In the genomic region with DNA sequence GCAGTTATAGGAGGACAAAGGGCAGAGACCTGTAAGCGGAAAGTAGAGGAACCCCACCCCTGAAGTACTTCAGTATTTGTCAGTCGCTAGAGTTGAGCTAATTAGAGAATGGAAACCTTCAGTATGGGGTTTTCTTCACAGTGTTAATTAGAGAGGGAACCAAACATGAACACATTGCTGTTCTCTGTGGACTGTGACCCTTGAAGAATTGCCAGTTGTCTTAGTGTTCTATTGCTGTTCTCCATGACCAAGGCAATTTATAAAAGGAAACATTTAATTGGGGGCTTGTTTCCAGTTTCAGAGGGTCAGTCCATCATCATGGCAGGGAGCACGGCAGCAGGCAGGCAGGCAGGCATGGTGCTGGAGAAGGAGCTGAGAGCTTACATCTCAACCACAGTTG, we compare ENCODE assay signal across 16 mouse cellular contexts.
"Had no signal": no experiment of that assay in that cellular context is flagged by ENCODE, and none has a peak within 500 bp of the region (broad histone marks: within the 10 kb centered on the region; RNA-seq: fewer than 3 reads in every experiment).

No protein-coding gene starts in this region.

- H3K4me3 ChIP-seq: neural tube, embryonic 13.5 days; neural tube, embryonic 15.5 days; stomach, embryonic 15.5 days had no signal

- H3K9me3 ChIP-seq: neural tube, embryonic 13.5 days; neural tube, embryonic 15.5 days; stomach, embryonic 15.5 days had no signal

- H3K36me3 ChIP-seq: neural tube, embryonic 13.5 days; neural tube, embryonic 15.5 days; stomach, embryonic 15.5 days had no signal

- H3K27me3 ChIP-seq: neural tube, embryonic 13.5 days; neural tube, embryonic 15.5 days; stomach, embryonic 15.5 days had no signal

- H3K9ac ChIP-seq: neural tube, embryonic 13.5 days; neural tube, embryonic 15.5 days; stomach, embryonic 15.5 days had no signal

- H3K4me2 ChIP-seq: neural tube, embryonic 13.5 days; neural tube, embryonic 15.5 days; stomach, embryonic 15.5 days had no signal

- H3K4me1 ChIP-seq: neural tube, embryonic 13.5 days; neural tube, embryonic 15.5 days; stomach, embryonic 15.5 days had no signal

- H3K27ac ChIP-seq: neural tube, embryonic 13.5 days; neural tube, embryonic 15.5 days; stomach, embryonic 15.5 days; stomach, postnatal 0 days had no signal

- DNase-seq: retina, postnatal 1 day; right cerebral cortex, adult 18-20 months; right cerebral cortex, postnatal 14 days; right cerebral cortex, postnatal 25 days; right cerebral cortex, postnatal 4 days; spleen, adult 18-20 months; thymus, adult 18-20 months; thymus, adult 2 months; thymus, postnatal 14 days; thymus, postnatal 25 days; thymus, postnatal 36 days; thymus, postnatal 4 days had no signal
